Mouse (Mus musculus) MEL (cell line): Measurements from ENCODE around the gene C1qtnf1.

Source experiments
- CHD2 ChIP-seq: IDR thresholded peaks from 2 replicates; pipeline ENCODE4 v1.6.1; 2011; ENCODE audit warnings: low read length, improper control_type of control experiment
- CTCF ChIP-seq, 3 experiments: IDR thresholded peaks in 2 of 3; conservative IDR thresholded peaks in 1 of 3; 2 replicates each; pipeline ENCODE4 v1.5.1; 2011 to 2012; ENCODE audit warnings: low read length in 3 of 3, low read depth in 2 of 3, mild to moderate bottlenecking in 2 of 3, improper control_type of control experiment in 1 of 3, inconsistent platforms in 1 of 3, mixed read lengths in 1 of 3, moderate library complexity in 1 of 3; ENCODE audit not compliant: control insufficient read depth in 1 of 3, insufficient read depth in 1 of 3, poor library complexity in 1 of 3, severe bottlenecking in 1 of 3
- MYC ChIP-seq: IDR thresholded peaks from 2 replicates; pipeline ENCODE4 v1.6.1; 2011; ENCODE audit warnings: low read depth, mild to moderate bottlenecking, low read length, improper control_type of control experiment, moderate library complexity
- NELFE ChIP-seq: IDR thresholded peaks from 2 replicates; pipeline ENCODE4 v1.6.1; 2011; ENCODE audit warnings: low read depth, low read length, improper control_type of control experiment
- USF2 ChIP-seq, 2 experiments: IDR thresholded peaks; 2 replicates each; pipeline ENCODE4 v1.6.1; 2011 to 2012; ENCODE audit warnings: improper control_type of control experiment in 2 of 2, low read length in 2 of 2, borderline replicate concordance in 1 of 2, inconsistent platforms in 1 of 2, low read depth in 1 of 2, mild to moderate bottlenecking in 1 of 2; ENCODE audit not compliant: insufficient read depth in 1 of 2

GRCm38 (mm10) chr11:118405311-118405710 is 22.7 kb upstream of the C1qtnf1 start:
- TF ChIP-seq CTCF (IDR thresholded peaks at IDR 0.05 in 2 of 3, conservative IDR thresholded peaks at IDR 0.05 in 1 of 3; ENCODE audit: control insufficient read depth in 1 of 3, insufficient read depth in 1 of 3, low read depth in 2 of 3, low read length in 3 of 3, poor library complexity in 1 of 3, severe bottlenecking in 1 of 3), result no peak
- TF ChIP-seq CHD2, result no peak
- TF ChIP-seq NELFE, result no peak
- no peak for TF ChIP-seq MYC
- TF ChIP-seq USF2 (IDR thresholded peaks at IDR 0.05; ENCODE audit: borderline replicate concordance in 1 of 2, insufficient read depth in 1 of 2, low read depth in 1 of 2, low read length in 2 of 2), result no peak
